In the genomic region with DNA sequence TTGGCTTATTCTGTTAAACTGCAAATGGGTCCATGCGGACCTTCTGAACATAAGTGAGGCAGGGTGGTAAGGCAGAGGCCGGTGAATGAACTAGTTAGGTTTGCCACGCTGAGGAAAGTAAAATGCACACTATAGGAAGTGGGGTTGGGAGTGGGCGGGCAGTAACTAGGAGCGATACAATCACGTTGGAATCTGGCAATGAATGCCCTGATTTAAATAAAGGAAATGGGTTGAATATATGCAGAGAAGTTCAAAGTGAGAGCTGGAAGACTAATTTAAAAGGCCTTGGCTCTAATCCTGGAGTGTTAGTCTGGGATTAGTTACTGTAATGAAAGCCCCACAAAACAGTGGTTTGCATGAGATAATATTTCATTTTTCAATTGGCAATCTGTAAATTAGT, we compare ENCODE assay signal across 15 mouse cellular contexts.
"Had no signal": no experiment of that assay in that cellular context is flagged by ENCODE, and none has a peak within 500 bp of the region (broad histone marks: within the 10 kb centered on the region; RNA-seq: fewer than 3 reads in every experiment).

No protein-coding gene starts in this region.

- H3K9ac ChIP-seq: limb, embryonic 13.5 days; liver, embryonic 13.5 days; lung, embryonic 14.5 days; midbrain, embryonic 13.5 days had no signal

- H3K4me3 ChIP-seq: layer of hippocampus, adult 2 months; limb, embryonic 10.5 days; limb, embryonic 13.5 days; liver, embryonic 13.5 days; midbrain, embryonic 13.5 days had no signal

- H3K4me1 ChIP-seq: limb, embryonic 10.5 days; limb, embryonic 13.5 days; midbrain, embryonic 13.5 days had no signal

- H3K27me3 ChIP-seq: limb, embryonic 13.5 days; midbrain, embryonic 13.5 days had no signal

- H3K9me3 ChIP-seq: limb, embryonic 10.5 days; limb, embryonic 13.5 days; liver, embryonic 13.5 days; midbrain, embryonic 13.5 days had no signal

- H3K27ac ChIP-seq: kidney, postnatal 0 days; layer of hippocampus, adult 2 months; limb, embryonic 10.5 days; limb, embryonic 13.5 days; liver, embryonic 13.5 days; macrophage; midbrain, embryonic 13.5 days had no signal

- ATAC-seq: lung, postnatal 0 days; midbrain, embryonic 13.5 days had no signal

- DNase-seq: kidney, adult 9 months; kidney, postnatal 25 days; layer of hippocampus, adult 9-11 months; liver, embryonic 13.5 days; lung, embryonic 14.5 days; thymus, adult 2 months; thymus, postnatal 14 days; thymus, postnatal 4 days had no signal

- H3K4me2 ChIP-seq: limb, embryonic 13.5 days; liver, embryonic 13.5 days; lung, embryonic 14.5 days; midbrain, embryonic 13.5 days had no signal

- H3K36me3 ChIP-seq: limb, embryonic 10.5 days; limb, embryonic 13.5 days; liver, embryonic 13.5 days; midbrain, embryonic 13.5 days had no signal
